Comparison of ENCODE assay signal across 22 mouse cellular contexts in the genomic region with DNA sequence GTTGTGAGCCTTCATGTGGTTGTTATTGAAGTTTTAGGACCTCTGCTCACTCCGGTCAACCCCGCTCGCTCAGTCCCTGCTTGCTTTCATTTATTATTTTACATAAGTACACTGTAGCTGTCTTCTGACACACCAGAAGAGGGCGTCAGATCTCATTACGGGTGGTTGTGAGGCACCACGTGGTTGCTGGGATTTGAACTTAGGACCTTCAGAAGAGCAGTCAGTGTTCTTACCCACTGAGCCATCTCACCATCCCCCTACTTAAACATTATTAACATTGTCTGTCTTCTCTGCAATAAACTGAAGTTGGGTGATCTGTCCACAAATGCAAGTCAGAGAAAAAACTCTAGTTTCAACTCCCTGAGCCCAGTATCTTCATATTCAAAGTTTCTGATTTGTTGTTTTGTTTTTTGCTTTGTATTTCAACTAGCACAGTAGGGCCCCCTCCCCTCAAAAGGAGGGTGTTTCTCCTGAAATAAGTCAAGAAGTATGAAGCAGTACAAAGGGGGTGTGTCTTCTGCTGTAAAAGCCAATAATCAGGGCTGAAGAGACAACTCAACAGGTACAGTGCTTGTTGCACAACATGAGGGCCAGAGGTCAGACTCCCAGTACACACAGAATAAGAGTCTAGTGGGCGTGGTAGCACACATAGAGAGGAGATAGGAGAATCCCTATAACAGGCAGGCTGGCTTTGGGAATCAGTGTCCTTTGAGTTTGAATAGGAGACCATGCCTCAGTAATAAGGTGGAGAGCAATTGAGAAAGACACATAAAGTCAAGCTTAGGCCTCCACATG. TPM values are rescaled to one million over a fixed set of nuclear protein-coding genes. Genes with fewer than 3 reads are reported as not detected.
"Had no signal": no experiment of that assay in that cellular context is flagged by ENCODE, and none has a peak within 500 bp of the region (broad histone marks: within the 10 kb centered on the region; RNA-seq: fewer than 3 reads in every experiment).

No protein-coding gene starts in this region.

- H3K4me3 ChIP-seq: limb, embryonic 12.5 days; midbrain, embryonic 12.5 days; neural tube, embryonic 13.5 days had no signal

- H3K4me1 ChIP-seq: midbrain, embryonic 12.5 days; neural tube, embryonic 13.5 days had no signal

- H3K27ac ChIP-seq: hindbrain, postnatal 0 days; limb, embryonic 12.5 days; midbrain, embryonic 12.5 days; neural tube, embryonic 13.5 days had no signal

- H3K4me2 ChIP-seq: limb, embryonic 12.5 days; midbrain, embryonic 12.5 days; neural tube, embryonic 13.5 days had no signal

- DNase-seq: kidney, adult 11 months; kidney, adult 9 months; kidney, postnatal 14 days; layer of hippocampus, postnatal 36 days; lung, adult 18-20 months; retina, postnatal 1 day; right cerebral cortex, postnatal 4 days; spleen, adult 18-20 months; thymus, adult 2 months; thymus, postnatal 25 days had no signal

- H3K27me3 ChIP-seq: midbrain, embryonic 12.5 days; neural tube, embryonic 13.5 days had no signal

- H3K9ac ChIP-seq: limb, embryonic 12.5 days; midbrain, embryonic 12.5 days; neural tube, embryonic 13.5 days had no signal

- ATAC-seq: hindbrain, postnatal 0 days; midbrain, embryonic 16.5 days had no signal

- H3K36me3 ChIP-seq: limb, embryonic 12.5 days; midbrain, embryonic 12.5 days; neural tube, embryonic 13.5 days had no signal

RNA-seq across cellular contexts. Expression of a gene that starts 11.1 kb away (rescaled TPM):
- total RNA-seq: hindbrain, postnatal 0 days; layer of hippocampus, postnatal 36 days; left cerebral cortex, adult 8-10 months; left cerebral cortex, postnatal 25 days; megakaryocyte-erythroid progenitor cell, adult 5-6 weeks had no signal
- polyA plus RNA-seq: hindbrain, postnatal 0 days; large intestine, adult 2 months; limb, embryonic 12.5 days; lung, embryonic 16.5 days; midbrain, embryonic 12.5 days; midbrain, embryonic 16.5 days; neural tube, embryonic 13.5 days; stomach, embryonic 16.5 days; thymus, adult 2 months; urinary bladder, adult 2 months had no signal

RNA-seq across cellular contexts. Expression of a gene that starts 41.1 kb away (rescaled TPM):
- total RNA-seq: megakaryocyte-erythroid progenitor cell, adult 5-6 weeks had no signal
